ENCODE assay signal across 13 mouse cellular contexts in the genomic region with DNA sequence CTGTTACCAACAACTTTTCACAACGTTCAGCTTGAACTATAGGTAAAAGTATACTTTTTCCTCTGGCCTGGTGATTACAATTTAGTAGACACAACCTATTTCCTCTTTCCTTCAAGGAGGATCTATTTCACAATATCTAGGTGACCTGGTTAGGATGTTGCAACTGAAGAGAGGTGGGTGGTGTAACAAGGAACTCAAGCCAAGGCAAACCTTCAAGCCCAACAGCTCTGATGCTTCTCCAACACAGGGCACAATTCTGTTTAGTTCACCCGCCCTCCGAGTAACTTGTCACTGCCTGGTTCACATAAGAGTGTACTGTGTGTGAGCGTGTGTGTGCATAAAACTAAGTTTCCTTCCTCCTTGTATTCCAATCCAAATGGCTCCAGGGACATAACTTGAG.
"Had no signal": no experiment of that assay in that cellular context is flagged by ENCODE, and none has a peak within 500 bp of the region (broad histone marks: within the 10 kb centered on the region; RNA-seq: fewer than 3 reads in every experiment).

No protein-coding gene starts in this region.

- H3K4me1 ChIP-seq: limb, embryonic 13.5 days; liver, embryonic 13.5 days; midbrain, embryonic 10.5 days; neural tube, embryonic 15.5 days had no signal

- DNase-seq: kidney, adult 11 months; kidney, adult 9 months; kidney, postnatal 36 days; left cerebral cortex, postnatal 4 days; liver, embryonic 13.5 days; lung, embryonic 14.5 days; midbrain, embryonic 14.5 days; thymus, adult 2 months; thymus, postnatal 25 days had no signal

- H3K4me3 ChIP-seq: limb, embryonic 13.5 days; liver, embryonic 13.5 days; midbrain, embryonic 10.5 days; myocyte; neural tube, embryonic 15.5 days had no signal
